Mouse (Mus musculus): ENCODE measurements at regions not wholly inside any gene's neighbourhood (a gene's known extent, or its start where the extent isn't known, plus 50 kb on each side); places are given as distances from the start of the nearest gene placed in this dataset.
A peak's percentile ranks its signal among the peaks of the same experiment; 100 is the strongest.

DNA sequence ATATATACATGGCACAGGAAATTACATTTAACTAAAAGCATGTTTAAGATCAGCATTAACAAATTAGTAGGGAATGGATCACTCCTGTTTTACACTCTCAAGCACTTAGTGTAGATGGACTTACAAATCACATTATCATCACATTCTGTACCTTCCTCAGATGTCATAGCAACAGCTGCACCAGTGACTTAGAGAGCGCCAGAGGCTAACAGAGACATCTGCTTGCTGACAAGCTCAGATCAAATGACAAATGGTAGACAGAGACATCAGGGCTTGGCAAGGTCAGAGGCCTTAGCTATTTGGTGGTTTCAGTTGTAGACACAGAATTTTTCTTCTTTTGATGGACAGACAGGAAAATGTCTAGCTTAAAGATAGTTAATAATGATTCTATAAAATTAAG lies 897.5 kb upstream of the Slc10a2 start:
- no peak for DNase-seq (ENCODE audit: low read depth, low spot score)

- no peak for DNase-seq (ENCODE audit: low read depth, low spot score)
These were observed 889.7 kb upstream of the Slc10a2 start for GRCm38 (mm10) chr8:5994846-5995245.

DNA sequence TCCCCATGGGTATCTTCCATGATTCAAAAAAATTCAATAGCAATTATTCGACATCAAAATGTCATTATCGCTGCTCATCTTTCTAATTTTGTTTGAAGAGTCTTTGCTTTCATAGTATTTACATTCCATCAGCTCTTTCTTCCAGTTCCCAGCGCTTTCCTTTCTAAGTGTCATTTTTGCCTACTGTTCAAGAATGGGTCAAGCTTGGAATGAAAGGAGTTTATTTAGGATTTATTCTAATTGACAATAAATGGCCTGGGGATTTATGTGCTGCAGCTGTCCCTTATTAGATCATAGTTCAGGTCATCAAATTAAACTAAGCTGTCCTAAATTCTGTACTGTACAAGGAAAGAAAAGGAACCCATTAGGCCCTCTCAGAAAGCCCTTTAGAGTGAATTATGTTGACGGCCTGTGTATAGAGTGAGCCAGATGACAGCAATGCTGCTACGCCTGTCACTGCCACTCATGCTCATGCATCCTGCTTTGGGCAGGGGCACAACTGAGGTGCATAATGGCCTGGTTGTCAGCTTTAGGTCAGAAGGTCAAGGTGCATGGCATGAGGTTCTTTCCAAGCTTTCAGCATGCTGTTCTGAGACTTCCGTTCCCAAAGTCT lies 860.4 kb upstream of the Slc10a2 start:
- DNase-seq (ENCODE audit: low read depth, low spot score) = no peak

GRCm38 (mm10) chr8:5964299-5964698 lies 859.1 kb upstream of the Slc10a2 start:
- no peak for DNase-seq (ENCODE audit: low read depth, low spot score)

DNA sequence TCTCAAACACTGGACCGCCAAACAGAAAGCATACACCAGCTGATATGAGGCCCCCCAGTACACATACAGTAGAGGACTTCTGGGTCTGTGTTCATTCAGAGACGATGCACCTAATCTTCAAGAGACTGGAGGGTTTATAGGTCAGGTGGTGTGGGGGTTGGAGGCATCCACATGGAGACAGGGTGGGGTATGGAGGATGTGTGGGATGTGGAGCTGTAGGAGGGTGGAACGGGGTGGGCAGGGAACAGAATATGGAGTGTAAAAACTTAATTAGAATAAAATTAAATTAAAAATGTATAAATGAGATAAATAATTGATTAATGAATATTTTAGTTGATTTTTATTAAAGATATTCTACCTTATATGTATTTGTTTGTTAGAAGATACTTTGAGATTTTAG lies 832.9 kb upstream of the Slc10a2 start:
- no peak for DNase-seq (ENCODE audit: low read depth, low spot score)

GRCm38 (mm10) chr8:5918136-5918535 lies 813.0 kb upstream of the Slc10a2 start:
- DNase-seq (ENCODE audit: low read depth, low spot score) = peak; percentile 22
